Mouse (Mus musculus): ENCODE data around the gene Cela1.

DNA sequence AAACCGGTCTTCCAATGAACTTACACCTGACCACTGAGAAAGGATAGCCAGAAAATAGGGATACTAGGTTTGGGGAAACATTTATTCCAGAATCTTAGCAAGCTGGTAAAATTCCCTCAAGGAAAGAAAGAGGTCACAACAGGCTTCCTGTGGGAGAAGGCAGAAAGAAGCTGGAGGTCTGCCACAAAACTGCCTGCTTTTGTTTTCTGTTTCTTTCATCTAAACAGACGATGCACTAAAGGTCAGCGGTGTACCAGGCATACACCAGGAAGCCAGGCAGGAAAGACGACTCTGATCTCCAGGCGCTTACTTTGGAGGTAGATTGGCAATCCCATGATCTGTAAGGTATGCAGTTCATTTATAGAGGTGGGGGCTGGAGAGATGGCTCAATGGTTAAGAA, 16.9 kb downstream of the Cela1 start:
- TF ChIP-seq CTCF (IDR thresholded peaks at IDR 0.05; ENCODE audit: low read depth, low read length) (no peak), GATA1 (IDR thresholded peaks at IDR 0.05; ENCODE audit: borderline replicate concordance, low read length) (no peak)
